Mouse (Mus musculus): ENCODE measurements around the gene Oca2. TPM values are rescaled to one million over a fixed set of nuclear protein-coding genes. Genes with fewer than 3 reads are reported as not detected.

The Oca2 gene
- total and polyA plus RNA-seq, 2 experiments = not detected

GRCm38 (mm10) chr7:56534856-56535255, 295.3 kb downstream of the Oca2 start:
- WGBS = 24% methylated on average over 2 of the region's 2 CpGs
- Histone ChIP-seq H3K4me1 (ENCODE audit: control insufficient read depth, insufficient read depth, low read length) (no peaks in the 10 kb centered on the region), H3K9ac (ENCODE audit: low read depth, low read length) (no peak overlapping the region), H3K79me2 (ENCODE audit: control insufficient read depth, insufficient read depth, low read length) (no peaks in the 10 kb centered on the region), H3K27me3 (ENCODE audit: control insufficient read depth, insufficient read depth, low read length) (no peaks in the 10 kb centered on the region), H3K27ac (replicated peaks; ENCODE audit: insufficient read depth, low read depth, low read length) (no peak overlapping the region), H3K4me3 (ENCODE audit: insufficient read depth, low read depth, low read length) (no peak overlapping the region), H3K36me3 (ENCODE audit: control insufficient read depth, insufficient read depth, low read length) (no peaks in the 10 kb centered on the region)
- TF ChIP-seq CTCF (IDR thresholded peaks at IDR 0.05; ENCODE audit: low read depth, low read length) (no peak), POLR2A (IDR thresholded peaks at IDR 0.05; ENCODE audit: extremely low read depth, insufficient read depth, low read length) (no peak)
- no peak for DNase-seq (ENCODE audit: extremely low read depth, low read depth, low spot score)

- Histone ChIP-seq H3K9ac (ENCODE audit: low read depth, low read length) (no peak overlapping the region), H3K4me3 (ENCODE audit: insufficient read depth, low read depth, low read length) (no peak overlapping the region), H3K4me1 (ENCODE audit: control insufficient read depth, insufficient read depth, low read length) (no peaks in the 10 kb centered on the region), H3K27ac (replicated peaks; ENCODE audit: insufficient read depth, low read depth, low read length) (no peak overlapping the region), H3K79me2 (ENCODE audit: control insufficient read depth, insufficient read depth, low read length) (no peaks in the 10 kb centered on the region), H3K27me3 (ENCODE audit: control insufficient read depth, insufficient read depth, low read length) (no peaks in the 10 kb centered on the region), H3K36me3 (ENCODE audit: control insufficient read depth, insufficient read depth, low read length) (no peaks in the 10 kb centered on the region)
- WGBS = 57% methylated on average over 4 of the region's 4 CpGs
- no peak for TF ChIP-seq CTCF (IDR thresholded peaks at IDR 0.05; ENCODE audit: low read depth, low read length)
- TF ChIP-seq POLR2A (IDR thresholded peaks at IDR 0.05; ENCODE audit: extremely low read depth, insufficient read depth, low read length) = no peak
- no peak for DNase-seq (ENCODE audit: extremely low read depth, low read depth, low spot score)
These were observed 309.7 kb downstream of the Oca2 start for GRCm38 (mm10) chr7:56549226-56549625.

DNA sequence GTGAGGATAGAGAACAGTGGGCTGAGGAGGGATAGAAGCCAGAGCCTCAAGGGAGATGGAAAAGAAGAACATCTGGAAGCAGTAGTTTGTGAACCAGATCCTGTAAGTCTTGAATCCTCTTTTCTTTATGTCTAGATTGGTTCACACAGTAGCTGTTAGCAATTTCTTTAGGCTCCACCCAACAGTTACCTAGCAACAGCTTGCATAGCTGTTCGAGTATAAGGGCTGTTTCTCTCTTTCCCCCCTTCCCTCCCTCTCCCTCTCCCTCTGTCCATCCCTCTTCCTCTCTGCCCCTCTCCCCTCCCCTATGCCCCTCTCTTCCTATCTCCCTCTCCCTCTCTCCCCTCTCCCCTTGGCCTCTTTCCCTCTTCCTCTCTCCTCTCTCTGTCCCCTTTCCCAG, 312.2 kb downstream of the Oca2 start:
- Histone ChIP-seq H3K4me3 (ENCODE audit: insufficient read depth, low read depth, low read length) (no peak overlapping the region), H3K27me3 (ENCODE audit: control insufficient read depth, insufficient read depth, low read length) (no peaks in the 10 kb centered on the region), H3K4me1 (ENCODE audit: control insufficient read depth, insufficient read depth, low read length) (no peaks in the 10 kb centered on the region), H3K79me2 (ENCODE audit: control insufficient read depth, insufficient read depth, low read length) (no peaks in the 10 kb centered on the region), H3K27ac (replicated peaks; ENCODE audit: insufficient read depth, low read depth, low read length) (no peak overlapping the region), H3K9ac (ENCODE audit: low read depth, low read length) (no peak overlapping the region), H3K36me3 (ENCODE audit: control insufficient read depth, insufficient read depth, low read length) (no peaks in the 10 kb centered on the region)
- 19% methylated on average over 1 of the region's 1 CpGs for WGBS
- TF ChIP-seq POLR2A (IDR thresholded peaks at IDR 0.05; ENCODE audit: extremely low read depth, insufficient read depth, low read length) = no peak
- no peak for TF ChIP-seq CTCF (IDR thresholded peaks at IDR 0.05; ENCODE audit: low read depth, low read length)
- DNase-seq (ENCODE audit: extremely low read depth, low read depth, low spot score) = no peak

Other genes starting within 250 kb of the Oca2 start
- gene Nipa1, start 219.8 kb upstream of the Oca2 start, total RNA-seq (2014; rRNA removed) = 1.9 and 2.9 TPM in 2 replicates
- gene Nipa1, start 219.8 kb upstream of the Oca2 start, polyA plus RNA-seq (2012; rRNA removed) = 0.98 and 1.1 TPM in 2 replicates
- 15.9 and 19.1 TPM in 2 replicates for gene Herc2, start 189.6 kb upstream of the Oca2 start, total RNA-seq (2014; rRNA removed)
- 7.9 and 9.8 TPM in 2 replicates for gene Herc2, start 189.6 kb upstream of the Oca2 start, polyA plus RNA-seq (2012; rRNA removed)